Mouse (Mus musculus) C2C12 (cell line): ENCODE measurements around the gene Lrp3.

Experiments
- CEBPB ChIP-seq: IDR thresholded peaks from one replicate; pipeline ENCODE4 v1.6.1; 2011; ENCODE audit warnings: low read depth, mild to moderate bottlenecking, control low read depth, moderate library complexity
- CTCF ChIP-seq: IDR thresholded peaks from one replicate; pipeline ENCODE4 v1.5.1; 2011; ENCODE audit not compliant: control insufficient read depth, insufficient read depth, insufficient read length
- MAX ChIP-seq: IDR thresholded peaks from one replicate; pipeline ENCODE4 v1.6.1; 2011; ENCODE audit warnings: mild to moderate bottlenecking, control low read depth
- MYOD1 ChIP-seq: IDR thresholded peaks from one replicate; pipeline ENCODE4 v1.6.1; 2011; ENCODE audit warnings: low read depth; ENCODE audit not compliant: control insufficient read depth, insufficient read length
- USF1 ChIP-seq: IDR thresholded peaks from one replicate; pipeline ENCODE4 v1.6.1; 2011; ENCODE audit warnings: low read depth, mild to moderate bottlenecking, control low read depth, moderate library complexity

DNA sequence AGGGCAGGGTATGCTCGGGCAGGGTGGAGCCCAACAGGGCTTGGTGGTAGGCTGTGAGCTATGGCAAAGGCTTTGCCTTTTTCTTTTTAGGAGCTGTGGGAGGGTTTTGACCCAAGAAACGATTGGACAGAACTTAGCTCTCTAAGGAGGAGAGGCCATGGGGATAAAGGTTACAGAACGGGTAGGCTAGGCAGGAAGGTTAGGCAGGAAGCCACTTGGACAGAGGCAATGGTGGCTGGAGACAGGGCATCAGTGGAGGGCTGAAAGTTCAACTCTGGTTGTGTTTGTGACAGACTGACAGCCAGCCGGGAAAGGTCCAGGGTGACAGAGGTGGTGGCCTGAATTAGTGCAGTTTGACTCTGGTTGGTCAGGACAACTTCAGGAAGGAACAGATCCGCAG is 25.6 kb downstream of the Lrp3 start:
- TF ChIP-seq CTCF (no peak), MYOD1 (no peak), CEBPB (no peak), USF1 (no peak), MAX (no peak)
